Mouse (Mus musculus) MEL (cell line): ENCODE results near the gene Pccb.

ENCODE experiments used
- CHD2 ChIP-seq: IDR thresholded peaks from 2 replicates; pipeline ENCODE4 v1.6.1; 2011; ENCODE audit warnings: low read length, improper control_type of control experiment
- CTCF ChIP-seq, 3 experiments: IDR thresholded peaks in 2 of 3; conservative IDR thresholded peaks in 1 of 3; 2 replicates each; pipeline ENCODE4 v1.5.1; 2011 to 2012; ENCODE audit warnings: low read length in 3 of 3, low read depth in 2 of 3, mild to moderate bottlenecking in 2 of 3, improper control_type of control experiment in 1 of 3, inconsistent platforms in 1 of 3, mixed read lengths in 1 of 3, moderate library complexity in 1 of 3; ENCODE audit not compliant: control insufficient read depth in 1 of 3, insufficient read depth in 1 of 3, poor library complexity in 1 of 3, severe bottlenecking in 1 of 3
- MAFK ChIP-seq: IDR thresholded peaks from 2 replicates; pipeline ENCODE4 v1.6.1; 2011; ENCODE audit warnings: low read depth, mild to moderate bottlenecking, low read length, improper control_type of control experiment, borderline replicate concordance
- MAZ ChIP-seq: IDR thresholded peaks from 2 replicates; pipeline ENCODE4 v1.6.1; 2012; ENCODE audit warnings: low read depth, mild to moderate bottlenecking, inconsistent platforms, low read length, improper control_type of control experiment
- SIN3A ChIP-seq: IDR thresholded peaks from 2 replicates; pipeline ENCODE4 v1.6.1; 2012; ENCODE audit warnings: low read length, improper control_type of control experiment, inconsistent platforms
- UBTF ChIP-seq: IDR thresholded peaks from 2 replicates; pipeline ENCODE4 v1.6.1; 2012; ENCODE audit warnings: low read depth, mild to moderate bottlenecking, inconsistent platforms, low read length, improper control_type of control experiment, moderate library complexity, borderline replicate concordance; ENCODE audit not compliant: insufficient read depth
- ZC3H11A ChIP-seq: IDR thresholded peaks from 2 replicates; pipeline ENCODE4 v1.6.1; 2012; ENCODE audit warnings: low read depth, mild to moderate bottlenecking, inconsistent platforms, low read length, improper control_type of control experiment

- no peak for TF ChIP-seq CTCF (IDR thresholded peaks at IDR 0.05 in 2 of 3, conservative IDR thresholded peaks at IDR 0.05 in 1 of 3; ENCODE audit: control insufficient read depth in 1 of 3, insufficient read depth in 1 of 3, low read depth in 2 of 3, low read length in 3 of 3, poor library complexity in 1 of 3, severe bottlenecking in 1 of 3)
- TF ChIP-seq SIN3A = no peak
- TF ChIP-seq ZC3H11A = no peak
- no peak for TF ChIP-seq MAFK
- no peak for TF ChIP-seq MAZ
- TF ChIP-seq UBTF = no peak
- TF ChIP-seq CHD2 = no peak
These were observed 11.1 kb upstream of the Pccb start for GRCm38 (mm10) chr9:101045710-101046338.
